Mouse (Mus musculus): Measurements from ENCODE around the gene Epp13.
"Not testable (repeated sequence)": the region's sequence is repeated elsewhere in the genome, so short reads cannot be mapped to it uniquely, and the experiment has no call there.

Gene Epp13

DNA sequence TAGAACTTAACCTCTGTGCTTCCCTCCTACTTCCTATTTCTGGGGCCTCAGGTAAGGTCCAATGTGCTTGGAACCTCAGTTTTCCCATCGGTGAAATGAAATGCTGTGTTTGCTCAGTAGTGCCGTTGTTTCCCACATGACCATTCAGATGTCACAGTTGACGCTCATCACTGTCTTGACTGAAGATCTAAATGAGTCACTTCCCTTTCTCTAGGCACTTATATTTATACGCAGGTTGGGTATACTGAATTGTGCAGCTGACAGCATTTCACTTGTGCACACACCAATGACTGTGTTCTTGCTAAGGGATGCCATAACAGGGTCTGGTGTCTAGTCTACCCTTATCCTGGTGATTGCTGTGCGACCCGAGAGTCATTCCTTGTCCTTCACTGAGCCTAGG lies 32.9 kb downstream of the Epp13 start:
- DNase-seq (ENCODE audit: low read depth, low spot score) = peak; percentile 87

DNA sequence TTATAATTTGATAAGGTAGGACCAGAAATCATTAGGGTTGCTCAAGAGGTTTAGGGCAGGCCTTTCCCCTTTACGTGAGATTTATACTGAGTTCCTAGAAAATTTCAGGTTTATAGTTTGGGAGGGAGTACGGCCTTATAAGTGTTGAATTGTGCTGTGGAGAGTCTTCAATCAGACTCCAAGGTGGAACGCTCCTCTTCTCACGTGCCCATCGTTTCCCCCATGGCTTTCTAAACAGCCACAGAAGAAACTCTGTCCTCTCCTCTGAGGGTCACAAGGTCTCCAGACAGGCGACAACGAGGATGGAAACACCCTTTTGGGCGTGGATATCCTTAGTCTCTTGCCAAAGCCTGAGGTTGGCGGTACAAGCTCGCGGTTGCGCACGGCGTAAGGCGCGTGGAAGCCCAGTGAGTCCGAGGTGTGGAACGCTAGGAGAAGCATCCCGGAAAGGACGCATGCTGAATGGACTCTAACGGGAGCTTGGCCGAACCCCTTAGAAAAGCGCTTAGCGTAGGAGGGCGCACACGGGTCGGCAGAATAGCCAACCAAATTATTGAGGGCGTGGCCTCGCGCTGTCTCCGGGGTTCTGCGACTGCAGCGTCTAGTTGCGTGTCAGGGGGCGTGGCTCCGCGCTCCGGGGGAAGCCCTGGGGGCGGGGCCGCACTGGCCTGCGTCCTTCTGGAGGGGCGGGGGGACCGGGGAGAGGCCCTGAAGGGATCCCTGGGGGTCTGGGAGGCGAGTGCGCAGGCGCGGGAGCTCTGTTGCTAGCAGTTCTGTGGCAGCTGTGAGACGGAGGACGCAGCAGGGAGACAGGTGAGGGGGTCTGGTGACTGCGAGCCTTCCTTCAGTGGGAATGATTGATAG lies 33.6 kb downstream of the Epp13 start, which contains the start of gene Zfp667:
TSS of gene Zfp667 (plus strand) at position 738 of the 864 bp plus-strand sequence.
- peak; percentile 99 for DNase-seq (ENCODE audit: low read depth, low spot score)

DNA sequence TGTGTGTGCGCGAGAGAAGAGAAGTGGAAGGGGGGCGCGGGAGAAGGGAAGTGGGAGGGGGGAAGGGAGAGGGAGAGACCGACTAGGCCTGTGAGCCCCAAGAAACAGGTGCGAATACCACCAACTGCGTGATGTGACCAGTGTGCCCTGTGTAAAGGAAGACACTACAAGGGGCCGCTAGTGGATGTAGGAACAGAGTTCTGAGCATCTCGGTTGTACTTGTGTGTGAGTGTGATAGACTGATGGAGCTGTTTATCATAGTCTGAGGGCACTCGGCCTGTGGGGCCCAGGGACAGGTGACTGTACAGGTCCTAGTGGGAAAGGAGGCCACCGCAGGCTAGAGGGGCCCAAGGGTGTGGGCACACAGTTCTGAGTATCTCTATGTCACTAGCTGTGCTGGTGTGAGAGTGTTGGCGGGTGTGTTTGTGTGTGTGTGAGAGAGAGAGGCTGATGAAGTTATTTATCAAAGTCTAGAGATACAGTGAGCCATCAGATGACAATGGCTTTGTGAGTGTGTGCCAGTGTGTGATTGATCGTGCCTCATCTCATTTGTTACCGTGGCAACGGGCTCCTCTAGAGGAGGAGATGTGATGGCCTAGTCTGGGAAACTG lies 34.5 kb downstream of the Epp13 start:
- DNase-seq (ENCODE audit: low read depth, low spot score) = no peak

DNA sequence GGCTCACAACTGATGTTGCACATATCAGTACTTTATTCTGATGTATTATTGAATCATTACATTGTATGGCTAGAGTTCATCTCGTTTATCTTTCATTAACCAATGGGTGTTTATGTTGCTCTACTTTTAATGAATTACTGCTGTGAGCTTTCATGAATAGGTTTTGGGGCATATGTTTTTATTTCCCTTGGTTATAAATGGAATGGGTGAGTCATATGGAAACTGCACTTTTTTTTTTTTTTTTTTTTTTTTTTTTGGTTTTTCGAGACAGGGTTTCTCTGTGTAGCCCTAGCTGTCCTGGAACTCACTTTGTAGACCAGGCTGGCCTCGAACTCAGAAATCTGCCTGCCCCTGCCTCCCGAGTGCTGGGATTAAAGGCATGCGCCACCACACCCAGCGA lies 38.6 kb downstream of the Epp13 start:
- DNase-seq (ENCODE audit: low read depth, low spot score) = peak; percentile 14

DNA sequence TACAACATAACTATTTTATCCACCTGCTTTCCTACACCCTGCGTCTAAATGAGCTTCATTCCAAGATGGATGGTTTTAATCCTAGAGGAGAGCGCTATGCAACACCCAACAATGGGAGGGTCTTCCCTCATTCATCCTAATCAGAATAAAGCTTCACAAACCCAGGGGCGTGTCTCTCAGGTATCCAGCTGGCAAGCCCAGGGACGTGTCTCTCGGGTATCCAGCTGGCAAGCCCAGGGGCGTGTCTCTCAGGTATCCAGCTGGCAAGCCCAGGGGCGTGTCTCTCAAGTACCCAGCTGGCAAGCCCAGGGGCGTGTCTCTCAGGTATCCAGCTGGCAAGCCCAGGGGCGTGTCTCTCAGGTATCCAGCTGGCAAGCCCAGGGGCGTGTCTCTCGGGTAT lies 48.3 kb downstream of the Epp13 start:
- DNase-seq (ENCODE audit: low read depth, low spot score) = not testable (repeated sequence)

DNA sequence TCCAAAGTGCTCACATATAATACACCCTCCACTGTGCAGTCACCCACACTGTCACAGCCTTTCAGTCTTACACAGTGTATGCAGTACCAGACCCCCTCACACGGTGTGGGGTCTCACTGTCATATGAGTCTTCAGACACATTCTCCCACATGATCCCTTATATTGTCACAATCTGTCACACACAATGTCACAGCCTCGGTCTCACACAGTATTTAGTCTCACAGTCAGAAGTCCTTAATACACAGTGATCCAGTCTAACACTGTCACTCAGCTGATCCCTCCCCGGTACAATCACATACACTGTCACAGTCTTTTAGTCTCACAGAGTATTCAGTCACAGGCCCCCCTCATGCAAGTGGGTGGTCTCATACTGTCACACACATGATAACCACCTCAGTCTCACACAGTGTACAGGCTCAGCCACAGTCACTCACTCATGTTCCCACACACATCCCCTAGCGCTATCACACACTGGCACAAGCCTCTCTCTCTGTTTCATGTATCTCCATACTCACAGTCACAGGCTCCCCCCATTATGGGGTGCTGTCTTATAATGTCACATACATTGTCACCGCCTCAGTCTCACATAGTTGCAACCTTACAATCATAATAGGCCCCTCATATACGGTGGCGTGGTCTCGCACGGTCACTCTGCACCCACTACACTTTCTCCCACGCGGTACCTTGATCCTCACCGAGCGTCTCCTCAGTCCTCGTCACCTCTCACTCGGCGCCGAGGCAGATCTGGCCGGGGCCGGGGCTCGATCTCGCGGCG lies 78.1 kb downstream of the Epp13 start:
- DNase-seq (ENCODE audit: low read depth, low spot score) = no peak

DNA sequence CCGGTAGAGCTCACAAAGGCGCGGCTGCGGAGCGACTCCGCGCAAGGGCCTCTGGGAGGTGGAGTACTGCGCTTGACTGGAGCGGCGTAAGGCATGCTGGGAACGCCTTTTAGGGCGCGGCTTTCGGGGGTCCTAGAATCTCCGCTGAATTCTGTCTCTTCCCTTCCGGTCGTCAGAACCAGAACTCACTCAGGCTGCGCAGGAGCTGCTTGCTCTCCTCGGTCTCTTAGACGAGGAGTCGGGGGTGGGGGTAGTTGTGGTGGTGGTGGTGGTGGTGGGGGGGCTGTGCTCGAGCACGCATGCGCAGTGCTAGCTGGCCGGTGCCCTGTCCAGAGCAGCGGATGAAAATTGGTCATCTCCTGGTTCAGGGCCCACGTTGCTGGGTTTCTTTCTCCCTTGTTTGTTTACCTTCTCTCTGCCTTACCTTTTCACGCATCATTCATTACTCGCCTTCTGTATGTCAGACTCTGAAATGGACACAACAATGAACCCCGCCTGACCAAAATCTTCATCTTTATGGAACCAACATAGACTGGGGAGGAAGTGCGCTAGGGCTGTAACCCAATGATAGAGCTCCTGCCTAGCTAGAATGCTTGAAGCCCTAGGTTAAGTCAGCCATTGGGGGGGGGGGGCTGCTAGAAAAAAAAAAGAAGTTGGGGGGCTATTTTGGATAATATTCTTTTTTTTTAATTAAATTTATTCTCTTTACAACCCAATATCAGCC lies 78.9 kb downstream of the Epp13 start, which contains the start of gene Zfp583:
TSS of gene Zfp583 (minus strand) at position 53 of the 724 bp plus-strand sequence.
- no peak for DNase-seq (ENCODE audit: low read depth, low spot score)

Data from A20 (cell line).